In genomic region chr17:57062548-57062947, GRCm38 (mm10) we compare ENCODE assay signal across 8 mouse cellular contexts. TPM values are rescaled to one million over a fixed set of nuclear protein-coding genes. Genes with fewer than 3 reads are reported as not detected.
DNase-seq lines count a peak whose midpoint lies in the region; ATAC-seq and TF ChIP-seq lines count a peak whose summit lies in the region.

No protein-coding gene starts in this region.

- H3K4me2 ChIP-seq in lung, embryonic 14.5 days = peak overlapping the region; percentile 47
- H3K4me2 ChIP-seq in forebrain, embryonic 11.5 days (ENCODE audit: low read depth, low read length, severe bottlenecking) = peak overlapping the region; percentile 42; the same call in 1 of the 2 replicates
- peak overlapping the region; percentile 94; the same call in 1 of the 2 replicates for H3K4me2 ChIP-seq in intestine, embryonic 16.5 days (ENCODE audit: low read depth, low read length)
- H3K4me2 ChIP-seq in midbrain, embryonic 16.5 days (ENCODE audit: low read length) = peak overlapping the region; percentile 62

- ATAC-seq in lung, embryonic 14.5 days (ENCODE audit: insufficient read depth) = no peak
- ATAC-seq in forebrain, embryonic 11.5 days (replicated peaks; ENCODE audit: low FRiP score) = no peak
- ATAC-seq in intestine, embryonic 16.5 days = no peak
- ATAC-seq in midbrain, embryonic 16.5 days = no peak

- peaks cover 25% of the 10 kb centered on the region for H3K27me3 ChIP-seq in lung, embryonic 14.5 days (ENCODE audit: insufficient read depth, low read length)
- H3K27me3 ChIP-seq in forebrain, embryonic 11.5 days (ENCODE audit: control insufficient read depth, insufficient read depth, low read length) = peaks cover 27% of the 10 kb centered on the region
- peaks cover 19% of the 10 kb centered on the region for H3K27me3 ChIP-seq in intestine, embryonic 16.5 days (replicated peaks; ENCODE audit: control insufficient read depth, insufficient read depth, low read length)
- H3K27me3 ChIP-seq in midbrain, embryonic 16.5 days (ENCODE audit: control insufficient read depth, insufficient read depth, low read depth, low read length) = peaks cover 31% of the 10 kb centered on the region

- no peaks in the 10 kb centered on the region for H3K9me3 ChIP-seq in lung, embryonic 14.5 days (ENCODE audit: low read depth, low read length)
- H3K9me3 ChIP-seq in forebrain, embryonic 11.5 days (ENCODE audit: control insufficient read depth, low read length) = no peaks in the 10 kb centered on the region
- no peaks in the 10 kb centered on the region for H3K9me3 ChIP-seq in intestine, embryonic 16.5 days (ENCODE audit: control insufficient read depth, low read length)
- H3K9me3 ChIP-seq in midbrain, embryonic 16.5 days (replicated peaks; ENCODE audit: control insufficient read depth, low read length, poor library complexity, severe bottlenecking) = no peaks in the 10 kb centered on the region

- peak overlapping the region; percentile 83 for H3K27ac ChIP-seq in lung, embryonic 14.5 days (ENCODE audit: low read depth)
- H3K27ac ChIP-seq in forebrain, embryonic 11.5 days (ENCODE audit: low read depth, low read length) = no peak overlapping the region
- H3K27ac ChIP-seq in intestine, embryonic 16.5 days (ENCODE audit: low read length) = peak overlapping the region; percentile 92
- no peak overlapping the region for H3K27ac ChIP-seq in midbrain, embryonic 16.5 days (ENCODE audit: low read length)

- DNase-seq in lung, embryonic 14.5 days = no peak
- no peak for DNase-seq in lung, postnatal 14 days
- peak; percentile 62 for DNase-seq in forebrain, embryonic 11.5 days (ENCODE audit: low spot score)
- no peak for DNase-seq in MN1 (ENCODE audit: low spot score)
- no peak for DNase-seq in gastrocnemius, adult 18-20 months (ENCODE audit: low spot score)
- no peak for DNase-seq in cerebellum, postnatal 25 days

- no peak for TF ChIP-seq CTCF in lung, embryonic 14.5 days (IDR thresholded peaks at IDR 0.05; ENCODE audit: low read depth)

- peak overlapping the region; percentile 42 for H3K4me3 ChIP-seq in lung, embryonic 14.5 days (ENCODE audit: low read depth, low read length)
- no peak overlapping the region for H3K4me3 ChIP-seq in forebrain, embryonic 11.5 days (ENCODE audit: low read depth, low read length)
- H3K4me3 ChIP-seq in intestine, embryonic 16.5 days (ENCODE audit: low read length) = peak overlapping the region; percentile 60
- peak overlapping the region; percentile 37 for H3K4me3 ChIP-seq in midbrain, embryonic 16.5 days (ENCODE audit: low read depth, low read length)

- WGBS in lung, embryonic 14.5 days = 2% methylated on average over 22 of the region's 22 CpGs
- 1% methylated on average over 22 of the region's 22 CpGs for WGBS in forebrain, embryonic 11.5 days
- WGBS in intestine, embryonic 16.5 days = 2% methylated on average over 22 of the region's 22 CpGs
- WGBS in midbrain, embryonic 16.5 days = 2% methylated on average over 22 of the region's 22 CpGs

- no peaks in the 10 kb centered on the region for H3K4me1 ChIP-seq in lung, embryonic 14.5 days (ENCODE audit: insufficient read depth)
- peaks cover 16% of the 10 kb centered on the region; the same call in 1 of the 2 replicates for H3K4me1 ChIP-seq in forebrain, embryonic 11.5 days (replicated peaks; ENCODE audit: control insufficient read depth, insufficient read depth, low read length)
- H3K4me1 ChIP-seq in intestine, embryonic 16.5 days (ENCODE audit: control insufficient read depth, insufficient read depth, low read length) = peaks cover 23% of the 10 kb centered on the region
- peaks cover 25% of the 10 kb centered on the region for H3K4me1 ChIP-seq in midbrain, embryonic 16.5 days (ENCODE audit: control insufficient read depth, insufficient read depth, low read length)

- H3K36me3 ChIP-seq in lung, embryonic 14.5 days (ENCODE audit: insufficient read depth) = 0 out of 2 replicates have a peak, but pooled peaks cover 4% of the 10 kb centered on the region
- H3K36me3 ChIP-seq in forebrain, embryonic 11.5 days (ENCODE audit: control insufficient read depth, insufficient read depth, low read length) = no peaks in the 10 kb centered on the region
- peaks cover 4% of the 10 kb centered on the region; the same call in 1 of the 2 replicates for H3K36me3 ChIP-seq in intestine, embryonic 16.5 days (ENCODE audit: control insufficient read depth, insufficient read depth, low read length)
- no peaks in the 10 kb centered on the region for H3K36me3 ChIP-seq in midbrain, embryonic 16.5 days (ENCODE audit: control insufficient read depth, insufficient read depth, low read length)

- peak overlapping the region; percentile 50 for H3K9ac ChIP-seq in lung, embryonic 14.5 days
- no peak overlapping the region for H3K9ac ChIP-seq in forebrain, embryonic 11.5 days (ENCODE audit: low read length)
- peak overlapping the region; percentile 71 for H3K9ac ChIP-seq in intestine, embryonic 16.5 days (ENCODE audit: low read depth, low read length)
- peak overlapping the region; percentile 15; the same call in 1 of the 2 replicates for H3K9ac ChIP-seq in midbrain, embryonic 16.5 days (ENCODE audit: low read depth, low read length)

RNA-seq across cellular contexts. Expression of gene Slc25a23, which starts 2.9 kb away (rescaled TPM):
- polyA plus RNA-seq in lung, embryonic 14.5 days (2014; fragmentation: Nextera tagmentation; extraction: Ambion mirVana) = 8.4 and 10.3 TPM in 2 replicates
- polyA plus RNA-seq in forebrain, embryonic 11.5 days (2014; fragmentation: Nextera tagmentation; extraction: Ambion mirVana) = 19.9 and 21.5 TPM in 2 replicates
- 5.7 and 6.7 TPM in 2 replicates for polyA plus RNA-seq in intestine, embryonic 16.5 days (2015; fragmentation: Nextera tagmentation; extraction: Ambion mirVana)
- polyA plus RNA-seq in midbrain, embryonic 16.5 days (2015; fragmentation: Nextera tagmentation; extraction: Ambion mirVana) = 36.0 and 42.8 TPM in 2 replicates
- 10 to 100 TPM; 34.1 to 40.3 TPM for total RNA-seq in gastrocnemius, adult 18-20 months (2021)

RNA-seq across cellular contexts. Expression of gene Crb3, which starts 3.6 kb away (rescaled TPM):
- 38.6 and 41.3 TPM in 2 replicates for polyA plus RNA-seq in lung, embryonic 14.5 days (2014; fragmentation: Nextera tagmentation; extraction: Ambion mirVana)
- 1.5 and 1.9 TPM in 2 replicates for polyA plus RNA-seq in forebrain, embryonic 11.5 days (2014; fragmentation: Nextera tagmentation; extraction: Ambion mirVana)
- polyA plus RNA-seq in intestine, embryonic 16.5 days (2015; fragmentation: Nextera tagmentation; extraction: Ambion mirVana) = 113 TPM in 2 replicates
- polyA plus RNA-seq in midbrain, embryonic 16.5 days (2015; fragmentation: Nextera tagmentation; extraction: Ambion mirVana) = 2.1 and 3.3 TPM in 2 replicates
- under 1 TPM in 1 of 2 experiments, not detected in 1; 0.31 TPM for total RNA-seq in gastrocnemius, adult 18-20 months (2021)

RNA-seq across cellular contexts. Expression of gene Dennd1c, which starts 15.8 kb away (rescaled TPM):
- polyA plus RNA-seq in lung, embryonic 14.5 days (2014; fragmentation: Nextera tagmentation; extraction: Ambion mirVana) = 3.4 and 4.6 TPM in 2 replicates
- polyA plus RNA-seq in forebrain, embryonic 11.5 days (2014; fragmentation: Nextera tagmentation; extraction: Ambion mirVana) = 4.6 and 5.7 TPM in 2 replicates
- 7.4 and 8.1 TPM in 2 replicates for polyA plus RNA-seq in intestine, embryonic 16.5 days (2015; fragmentation: Nextera tagmentation; extraction: Ambion mirVana)
- polyA plus RNA-seq in midbrain, embryonic 16.5 days (2015; fragmentation: Nextera tagmentation; extraction: Ambion mirVana) = 4.2 and 5.0 TPM in 2 replicates
- under 1 TPM; 0.21 to 0.46 TPM for total RNA-seq in gastrocnemius, adult 18-20 months (2021)

RNA-seq across cellular contexts. Expression of gene Slc25a41, which starts 21.1 kb away (rescaled TPM):
- polyA plus RNA-seq in lung, embryonic 14.5 days (2014; fragmentation: Nextera tagmentation; extraction: Ambion mirVana) = 0.15 and 0.16 TPM in 2 replicates
- polyA plus RNA-seq in forebrain, embryonic 11.5 days (2014; fragmentation: Nextera tagmentation; extraction: Ambion mirVana) = not detected in 2 replicates
- polyA plus RNA-seq in intestine, embryonic 16.5 days (2015; fragmentation: Nextera tagmentation; extraction: Ambion mirVana) = not detected in 2 replicates
- not detected in 2 replicates for polyA plus RNA-seq in midbrain, embryonic 16.5 days (2015; fragmentation: Nextera tagmentation; extraction: Ambion mirVana)
- not detected for total RNA-seq in gastrocnemius, adult 18-20 months (2021)

RNA-seq across cellular contexts. Expression of gene Tubb4a, which starts 25.0 kb away (rescaled TPM):
- polyA plus RNA-seq in lung, embryonic 14.5 days (2014; fragmentation: Nextera tagmentation; extraction: Ambion mirVana) = 20.3 and 22.9 TPM in 2 replicates
- polyA plus RNA-seq in forebrain, embryonic 11.5 days (2014; fragmentation: Nextera tagmentation; extraction: Ambion mirVana) = 81.6 and 99.7 TPM in 2 replicates
- 20.3 and 22.6 TPM in 2 replicates for polyA plus RNA-seq in intestine, embryonic 16.5 days (2015; fragmentation: Nextera tagmentation; extraction: Ambion mirVana)
- polyA plus RNA-seq in midbrain, embryonic 16.5 days (2015; fragmentation: Nextera tagmentation; extraction: Ambion mirVana) = 383 and 394 TPM in 2 replicates
- total RNA-seq in gastrocnemius, adult 18-20 months (2021) = 1 to 10 TPM in 1 of 2 experiments, under 1 TPM in 1; 0.78 to 1.1 TPM

Comparison
In these comparisons a context has a peak if more than half of its experiments do, and no peak if none do; other contexts are left out.
1. H3K27ac ChIP-seq: peak in lung, embryonic 14.5 days (single experiment) and intestine, embryonic 16.5 days (single experiment); none in forebrain, embryonic 11.5 days (single experiment) and midbrain, embryonic 16.5 days (single experiment).
2. H3K4me2 ChIP-seq: peak in every context shown above with its lines; median percentile 94 in intestine, embryonic 16.5 days; 62 in midbrain, embryonic 16.5 days; 47 in lung, embryonic 14.5 days; 42 in forebrain, embryonic 11.5 days.